ENCODE assay signal across 8 mouse cellular contexts in the genomic region with DNA sequence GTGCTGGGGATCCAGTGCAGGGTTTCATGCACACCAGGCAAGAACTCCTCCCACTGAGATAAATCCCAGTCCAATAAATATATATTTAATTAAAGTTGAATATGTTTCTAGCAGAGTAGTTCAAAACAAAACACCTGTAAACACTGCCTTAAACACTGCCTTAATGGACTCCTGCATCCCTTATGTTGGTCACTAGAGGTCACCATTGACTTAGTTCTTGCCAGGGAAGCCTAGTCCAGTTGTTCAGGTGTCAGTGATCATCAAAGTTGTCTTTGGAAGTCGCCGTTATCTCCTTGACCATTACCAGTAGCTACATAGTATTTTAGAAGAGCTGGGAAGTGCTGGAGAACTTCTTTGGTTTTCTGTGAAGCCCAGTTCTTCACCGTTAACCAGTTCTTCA. TPM values are rescaled to one million over a fixed set of nuclear protein-coding genes. Genes with fewer than 3 reads are reported as not detected.
DNase-seq lines count a peak whose midpoint lies in the region; ATAC-seq and TF ChIP-seq lines count a peak whose summit lies in the region.

No protein-coding gene starts in this region.

- peak; percentile 75 for TF ChIP-seq CTCF in forebrain, postnatal 0 days (IDR thresholded peaks at IDR 0.05; ENCODE audit: low read depth)
- peak; percentile 54 for TF ChIP-seq CTCF in C2C12 (IDR thresholded peaks at IDR 0.05; ENCODE audit: control insufficient read depth, insufficient read depth, insufficient read length)

- TF ChIP-seq POLR2A in limb, embryonic 14.5 days (IDR thresholded peaks at IDR 0.05; ENCODE audit: borderline replicate concordance, extremely low read depth, insufficient read depth, insufficient read length) = no peak

- no peaks in the 10 kb centered on the region for H3K27me3 ChIP-seq in forebrain, postnatal 0 days (ENCODE audit: insufficient read depth, low read length)
- H3K27me3 ChIP-seq in forebrain, embryonic 16.5 days (replicated peaks; ENCODE audit: control insufficient read depth, insufficient read depth, low read length) = no peaks in the 10 kb centered on the region
- H3K27me3 ChIP-seq in C2C12 (ENCODE audit: control insufficient read depth, insufficient read depth, insufficient read length) = no peaks in the 10 kb centered on the region
- no peaks in the 10 kb centered on the region for H3K27me3 ChIP-seq in limb, embryonic 14.5 days (ENCODE audit: control insufficient read depth, insufficient read depth, low read length)

- H3K9ac ChIP-seq in forebrain, postnatal 0 days = no peak overlapping the region
- no peak overlapping the region for H3K9ac ChIP-seq in forebrain, embryonic 16.5 days (replicated peaks; ENCODE audit: low read depth, low read length)
- no peak overlapping the region for H3K9ac ChIP-seq in limb, embryonic 14.5 days (ENCODE audit: low read depth, low read length, severe bottlenecking)

- no peak overlapping the region for H3ac ChIP-seq in C2C12 (ENCODE audit: control insufficient read depth, insufficient read length, low read depth)

- no peaks in the 10 kb centered on the region for H3K4me1 ChIP-seq in forebrain, postnatal 0 days (ENCODE audit: insufficient read depth)
- H3K4me1 ChIP-seq in forebrain, embryonic 16.5 days (replicated peaks; ENCODE audit: control insufficient read depth, insufficient read depth, low read length) = no peaks in the 10 kb centered on the region
- H3K4me1 ChIP-seq in limb, embryonic 14.5 days (ENCODE audit: control insufficient read depth, insufficient read depth, low read length) = no peaks in the 10 kb centered on the region

- H3K36me3 ChIP-seq in forebrain, postnatal 0 days (ENCODE audit: insufficient read depth) = no peaks in the 10 kb centered on the region
- H3K36me3 ChIP-seq in forebrain, embryonic 16.5 days (ENCODE audit: control insufficient read depth, insufficient read depth) = no peaks in the 10 kb centered on the region
- no peaks in the 10 kb centered on the region for H3K36me3 ChIP-seq in C2C12 (ENCODE audit: control insufficient read depth, insufficient read depth)
- H3K36me3 ChIP-seq in limb, embryonic 14.5 days (ENCODE audit: control insufficient read depth, insufficient read depth, low read length) = no peaks in the 10 kb centered on the region

- no peaks in the 10 kb centered on the region for H3K9me3 ChIP-seq in forebrain, postnatal 0 days (ENCODE audit: low read length)
- 0 out of 2 replicates have a peak, but pooled peaks cover 2% of the 10 kb centered on the region for H3K9me3 ChIP-seq in forebrain, embryonic 16.5 days (ENCODE audit: control insufficient read depth, low read length)
- no peaks in the 10 kb centered on the region for H3K9me3 ChIP-seq in limb, embryonic 14.5 days (ENCODE audit: control insufficient read depth, low read length)

- H3K4me3 ChIP-seq in forebrain, postnatal 0 days (ENCODE audit: low read depth, low read length) = no peak overlapping the region
- H3K4me3 ChIP-seq in forebrain, embryonic 16.5 days (replicated peaks; ENCODE audit: low read length) = no peak overlapping the region
- H3K4me3 ChIP-seq in C2C12 (ENCODE audit: insufficient read depth, poor library complexity, severe bottlenecking) = no peak overlapping the region
- no peak overlapping the region for H3K4me3 ChIP-seq in limb, embryonic 14.5 days (replicated peaks; ENCODE audit: low read length)

- WGBS in forebrain, postnatal 0 days = 24% methylated on average over 3 of the region's 3 CpGs
- WGBS in forebrain, embryonic 16.5 days = 36% methylated on average over 3 of the region's 3 CpGs
- 22% methylated on average over 3 of the region's 3 CpGs for WGBS in limb, embryonic 14.5 days

- H3K79me3 ChIP-seq in C2C12 (ENCODE audit: low read depth) = no peaks in the 10 kb centered on the region

- H3K27ac ChIP-seq in forebrain, postnatal 0 days (ENCODE audit: low read depth, low read length) = no peak overlapping the region
- H3K27ac ChIP-seq in forebrain, embryonic 16.5 days (ENCODE audit: low read length) = no peak overlapping the region
- no peak overlapping the region for H3K27ac ChIP-seq in limb, embryonic 14.5 days (replicated peaks; ENCODE audit: low read depth, low read length)

- ATAC-seq in forebrain, postnatal 0 days = no peak; the same call in 1 of the 2 replicates
- ATAC-seq in forebrain, embryonic 16.5 days = no peak
- no peak for ATAC-seq in limb, embryonic 14.5 days (ENCODE audit: low FRiP score, low read depth)
- peak; percentile 57; the same call in 1 of the 2 replicates for ATAC-seq in neutrophil, adult 5-6 weeks (ENCODE audit: extremely low read depth, insufficient number of reproducible peaks, low FRiP score, poor library complexity, severe bottlenecking)

- no peaks in the 10 kb centered on the region for H3K79me2 ChIP-seq in C2C12 (ENCODE audit: control insufficient read depth, insufficient read depth)

- no peak overlapping the region for H3K4me2 ChIP-seq in forebrain, postnatal 0 days (ENCODE audit: low read depth)
- H3K4me2 ChIP-seq in forebrain, embryonic 16.5 days (ENCODE audit: low read length) = no peak overlapping the region
- H3K4me2 ChIP-seq in limb, embryonic 14.5 days (replicated peaks; ENCODE audit: low read depth, low read length, severe bottlenecking) = no peak overlapping the region

- no peak for DNase-seq in forebrain, postnatal 0 days
- DNase-seq in embryo, embryonic 10.5 days (ENCODE audit: low spot score) = peak; percentile 80
- peak; percentile 64 for DNase-seq in limb, embryonic 14.5 days (ENCODE audit: low spot score)
- no peak for DNase-seq in thymus, postnatal 0 days (ENCODE audit: low spot score)
- no peak for DNase-seq in testis, postnatal 10 days (ENCODE audit: low spot score)

TF ChIP-seq in C2C12, 6 proteins besides CTCF, POLR2A, EP300 and RAD21:
- TF ChIP-seq MYOD1 (IDR thresholded peaks at IDR 0.05; ENCODE audit: control insufficient read depth, insufficient read length, low read depth) = peak; percentile 8
- TF ChIP-seq MAX (IDR thresholded peaks at IDR 0.05) = no peak

RNA-seq across cellular contexts. Expression of a gene that starts 1.1 kb away (rescaled TPM):
- 0.92 and 1.6 TPM in 2 replicates for total RNA-seq in forebrain, postnatal 0 days (2014; rRNA removed)
- polyA plus RNA-seq in forebrain, postnatal 0 days (2015; fragmentation: Nextera tagmentation; extraction: Ambion mirVana) = 1.6 and 3.6 TPM in 2 replicates
- 1.2 and 1.5 TPM in 2 replicates for polyA plus RNA-seq in forebrain, embryonic 16.5 days (2015; fragmentation: Nextera tagmentation; extraction: Ambion mirVana)
- polyA plus RNA-seq in C2C12 (2012; fragmentation: generic; extraction: Trizol) = 0.09 TPM
- 1.5 and 1.7 TPM in 2 replicates for polyA plus RNA-seq in limb, embryonic 14.5 days (2012; rRNA removed)
- 1.5 and 1.9 TPM in 2 replicates for polyA plus RNA-seq in limb, embryonic 14.5 days (2014; fragmentation: Nextera tagmentation; extraction: Ambion mirVana)
- total RNA-seq in neutrophil, adult 5-6 weeks (2017) = 0.23 TPM in 1 of 2 replicates, not detected in the other
- 0.39 and 0.54 TPM in 2 replicates for polyA plus RNA-seq in thymus, postnatal 0 days (2015; fragmentation: Nextera tagmentation; extraction: Ambion mirVana)

RNA-seq across cellular contexts. Expression of a gene that starts 1.1 kb away (rescaled TPM):
- total RNA-seq in forebrain, postnatal 0 days (2014; rRNA removed) = 14.4 and 19.9 TPM in 2 replicates
- polyA plus RNA-seq in forebrain, postnatal 0 days (2015; fragmentation: Nextera tagmentation; extraction: Ambion mirVana) = 20.0 and 20.6 TPM in 2 replicates
- 18.0 and 18.4 TPM in 2 replicates for polyA plus RNA-seq in forebrain, embryonic 16.5 days (2015; fragmentation: Nextera tagmentation; extraction: Ambion mirVana)
- polyA plus RNA-seq in C2C12 (2012; fragmentation: generic; extraction: Trizol) = 4.5 TPM
- 36.1 and 42.8 TPM in 2 replicates for polyA plus RNA-seq in limb, embryonic 14.5 days (2012; rRNA removed)
- 43.9 and 49.6 TPM in 2 replicates for polyA plus RNA-seq in limb, embryonic 14.5 days (2014; fragmentation: Nextera tagmentation; extraction: Ambion mirVana)
- not detected in 2 replicates for total RNA-seq in neutrophil, adult 5-6 weeks (2017)
- polyA plus RNA-seq in thymus, postnatal 0 days (2015; fragmentation: Nextera tagmentation; extraction: Ambion mirVana) = 12.6 and 13.3 TPM in 2 replicates

RNA-seq across cellular contexts. Expression of a gene that starts 19.9 kb away (rescaled TPM):
- total RNA-seq in forebrain, postnatal 0 days (2014; rRNA removed) = 228 and 300 TPM in 2 replicates
- polyA plus RNA-seq in forebrain, postnatal 0 days (2015; fragmentation: Nextera tagmentation; extraction: Ambion mirVana) = 2,942 and 2,984 TPM in 2 replicates
- 1,497 and 1,681 TPM in 2 replicates for polyA plus RNA-seq in forebrain, embryonic 16.5 days (2015; fragmentation: Nextera tagmentation; extraction: Ambion mirVana)
- 4,975 TPM for polyA plus RNA-seq in C2C12 (2012; fragmentation: generic; extraction: Trizol)
- 663 and 670 TPM in 2 replicates for polyA plus RNA-seq in limb, embryonic 14.5 days (2012; rRNA removed)
- 1,538 and 1,580 TPM in 2 replicates for polyA plus RNA-seq in limb, embryonic 14.5 days (2014; fragmentation: Nextera tagmentation; extraction: Ambion mirVana)
- total RNA-seq in neutrophil, adult 5-6 weeks (2017) = 1,498 and 1,634 TPM in 2 replicates
- 2,555 and 2,649 TPM in 2 replicates for polyA plus RNA-seq in thymus, postnatal 0 days (2015; fragmentation: Nextera tagmentation; extraction: Ambion mirVana)

RNA-seq across cellular contexts. Expression of a gene that starts 41.0 kb away (rescaled TPM):
- 45.5 and 45.6 TPM in 2 replicates for total RNA-seq in forebrain, postnatal 0 days (2014; rRNA removed)
- 25.0 and 29.4 TPM in 2 replicates for polyA plus RNA-seq in forebrain, postnatal 0 days (2015; fragmentation: Nextera tagmentation; extraction: Ambion mirVana)
- polyA plus RNA-seq in forebrain, embryonic 16.5 days (2015; fragmentation: Nextera tagmentation; extraction: Ambion mirVana) = 14.1 and 20.9 TPM in 2 replicates
- polyA plus RNA-seq in C2C12 (2012; fragmentation: generic; extraction: Trizol) = 161 TPM
- polyA plus RNA-seq in limb, embryonic 14.5 days (2012; rRNA removed) = 40.8 and 57.7 TPM in 2 replicates
- 10.6 and 11.5 TPM in 2 replicates for polyA plus RNA-seq in limb, embryonic 14.5 days (2014; fragmentation: Nextera tagmentation; extraction: Ambion mirVana)
- not detected in 2 replicates for total RNA-seq in neutrophil, adult 5-6 weeks (2017)
- 1.2 and 1.6 TPM in 2 replicates for polyA plus RNA-seq in thymus, postnatal 0 days (2015; fragmentation: Nextera tagmentation; extraction: Ambion mirVana)

Comparison
In these comparisons a context has a peak if more than half of its experiments do, and no peak if none do; other contexts are left out.
1. DNase-seq: peak in embryo, embryonic 10.5 days (single experiment) and limb, embryonic 14.5 days (single experiment); none in forebrain, postnatal 0 days (single experiment), thymus, postnatal 0 days (single experiment) and testis, postnatal 10 days (single experiment).